Mouse (Mus musculus) thymus, postnatal 10 days (tissue): ENCODE results near the gene Kank2.
A peak's percentile ranks its signal among the peaks of the same experiment; 100 is the strongest.
"Not testable (repeated sequence)": the region's sequence is repeated elsewhere in the genome, so short reads cannot be mapped to it uniquely, and the experiment has no call there.

ENCODE experiments used
- DNase-seq, 2 experiments: peaks; one replicate each; pipeline ENCODE4 v3.0.0; 2021; ENCODE audit warnings: low spot score in 2 of 2

The Kank2 gene

DNA sequence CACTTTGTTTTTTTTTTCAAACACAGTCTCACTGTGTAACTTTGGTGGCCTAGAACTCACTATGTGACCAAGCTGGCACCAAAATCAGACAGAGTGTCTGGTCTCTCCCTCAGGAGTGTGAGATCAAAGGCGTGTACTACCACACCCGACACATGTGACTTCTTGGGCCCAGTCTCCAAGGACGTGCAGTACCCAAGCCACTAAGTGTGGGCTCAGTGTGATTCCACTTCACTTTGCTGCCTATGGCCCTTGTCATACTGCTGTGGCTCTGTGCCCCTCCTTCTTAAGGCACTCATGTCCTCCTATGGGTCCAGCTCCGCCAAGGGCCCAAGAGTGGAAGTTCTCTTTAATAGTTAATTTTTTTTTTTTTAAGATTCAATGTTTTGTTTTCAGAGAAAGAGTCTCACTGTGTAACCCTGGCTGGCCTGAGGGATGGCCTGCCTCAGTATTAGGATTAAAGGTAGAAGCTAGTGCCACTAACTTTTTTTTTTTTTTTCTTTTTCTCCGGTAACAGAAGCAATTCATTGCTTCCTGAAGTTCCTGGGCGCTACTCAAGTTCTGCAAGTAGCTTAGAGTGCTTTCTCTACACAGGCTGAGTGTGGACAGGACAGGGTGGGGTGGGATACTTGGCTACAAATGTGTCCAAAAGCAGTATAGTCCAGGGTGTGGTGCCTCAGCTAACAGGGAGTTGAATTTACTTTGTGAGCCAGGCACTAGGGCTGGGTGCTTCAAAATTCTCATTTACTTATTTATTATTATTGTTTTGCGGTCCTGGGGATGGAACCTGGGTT lies 13.8 kb downstream of the Kank2 start:
- DNase-seq = no peak

- no peak for DNase-seq
Measured at GRCm38 (mm10) chr9:21781657-21782468, 16.7 kb downstream of the Kank2 start.

DNA sequence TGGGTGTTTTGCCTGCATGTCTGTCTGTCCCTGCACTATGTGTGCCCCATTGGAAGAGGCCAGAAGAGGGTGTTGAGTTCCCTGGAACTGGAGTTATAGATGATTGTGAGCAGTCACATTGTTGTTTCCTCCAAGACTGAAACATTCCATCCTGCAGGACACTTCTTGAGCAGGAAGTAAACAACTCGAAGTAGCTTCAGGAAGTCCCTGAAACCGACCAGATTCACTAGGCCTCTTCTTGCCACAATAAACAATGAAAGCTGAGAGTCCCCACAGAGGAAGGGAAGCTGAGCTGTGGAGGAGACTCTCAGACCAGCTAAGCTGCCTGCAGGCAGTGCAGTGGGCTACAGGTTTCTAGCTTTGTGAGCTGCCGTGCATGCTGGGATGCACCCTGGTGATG lies 20.8 kb downstream of the Kank2 start:
- DNase-seq = no peak

DNA sequence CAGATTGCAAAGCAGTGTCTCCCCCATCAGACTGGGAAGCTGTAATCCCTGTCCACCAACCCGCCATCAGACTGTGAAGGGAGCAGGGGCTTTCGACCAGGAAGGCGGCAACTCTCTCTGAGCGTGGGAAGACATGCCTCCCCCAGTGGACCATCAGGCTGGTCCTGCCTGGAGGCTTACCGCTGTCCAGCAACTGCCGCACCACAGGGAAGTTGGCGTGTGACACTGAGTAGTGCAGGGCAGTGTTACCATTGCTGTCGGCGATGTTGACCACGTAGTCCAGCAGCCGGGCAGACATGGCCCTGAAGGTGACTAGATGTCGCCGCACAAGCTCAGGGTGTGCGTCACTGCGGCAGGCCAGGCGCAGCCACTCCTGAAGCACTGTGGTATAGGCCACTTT lies 24.2 kb downstream of the Kank2 start:
- no peak for DNase-seq

DNA sequence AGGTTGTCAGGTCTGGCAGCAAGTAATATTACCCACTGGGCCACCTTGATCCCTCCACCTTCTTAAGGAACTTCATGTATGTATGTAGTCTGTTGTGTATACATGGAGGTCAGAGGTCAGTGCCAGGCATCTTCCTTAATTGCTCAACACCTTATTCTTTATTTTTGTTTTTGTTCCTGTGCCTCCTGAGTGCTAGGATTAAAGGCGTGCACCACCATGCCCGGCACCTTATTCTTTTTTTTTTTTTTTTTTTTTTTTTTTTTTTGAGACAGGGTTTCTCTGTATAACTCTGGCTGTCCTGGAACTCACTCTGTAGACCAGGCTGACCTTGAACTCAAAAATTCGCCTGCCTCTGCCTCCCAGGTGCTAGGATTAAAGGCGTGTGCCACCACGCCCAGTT lies 25.1 kb downstream of the Kank2 start:
- not testable (repeated sequence) for DNase-seq

DNA sequence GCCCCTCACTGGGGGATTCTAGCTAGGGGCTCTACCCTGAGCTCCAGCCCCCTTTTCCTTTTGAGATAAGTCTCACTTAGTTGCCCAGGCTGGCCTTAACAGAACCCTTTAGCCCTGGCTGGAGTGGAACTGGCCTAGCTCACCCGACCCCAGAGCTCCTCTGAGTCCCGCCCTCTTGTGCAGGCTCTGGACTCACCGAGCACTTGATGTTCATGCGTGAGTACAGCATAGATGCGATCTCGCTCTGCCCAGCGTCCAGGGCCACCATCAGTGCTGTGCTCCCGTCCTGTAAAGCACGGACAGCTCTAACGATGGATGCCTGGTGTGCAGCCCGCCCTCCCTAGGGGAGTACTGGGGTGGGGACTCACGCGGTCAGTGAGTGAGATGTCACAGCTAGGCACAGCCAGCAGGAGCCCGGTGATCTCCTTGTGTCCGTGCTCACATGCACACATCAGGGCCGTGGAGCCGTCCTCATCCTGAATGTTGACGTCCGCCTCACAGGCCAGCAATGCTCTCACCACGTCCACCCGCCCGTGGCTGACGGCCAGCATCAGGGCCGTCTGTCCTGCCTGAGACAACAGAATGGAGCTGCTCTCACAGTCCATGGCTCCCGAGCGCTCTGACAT lies 28.9 kb downstream of the Kank2 start:
- no peak for DNase-seq

DNA sequence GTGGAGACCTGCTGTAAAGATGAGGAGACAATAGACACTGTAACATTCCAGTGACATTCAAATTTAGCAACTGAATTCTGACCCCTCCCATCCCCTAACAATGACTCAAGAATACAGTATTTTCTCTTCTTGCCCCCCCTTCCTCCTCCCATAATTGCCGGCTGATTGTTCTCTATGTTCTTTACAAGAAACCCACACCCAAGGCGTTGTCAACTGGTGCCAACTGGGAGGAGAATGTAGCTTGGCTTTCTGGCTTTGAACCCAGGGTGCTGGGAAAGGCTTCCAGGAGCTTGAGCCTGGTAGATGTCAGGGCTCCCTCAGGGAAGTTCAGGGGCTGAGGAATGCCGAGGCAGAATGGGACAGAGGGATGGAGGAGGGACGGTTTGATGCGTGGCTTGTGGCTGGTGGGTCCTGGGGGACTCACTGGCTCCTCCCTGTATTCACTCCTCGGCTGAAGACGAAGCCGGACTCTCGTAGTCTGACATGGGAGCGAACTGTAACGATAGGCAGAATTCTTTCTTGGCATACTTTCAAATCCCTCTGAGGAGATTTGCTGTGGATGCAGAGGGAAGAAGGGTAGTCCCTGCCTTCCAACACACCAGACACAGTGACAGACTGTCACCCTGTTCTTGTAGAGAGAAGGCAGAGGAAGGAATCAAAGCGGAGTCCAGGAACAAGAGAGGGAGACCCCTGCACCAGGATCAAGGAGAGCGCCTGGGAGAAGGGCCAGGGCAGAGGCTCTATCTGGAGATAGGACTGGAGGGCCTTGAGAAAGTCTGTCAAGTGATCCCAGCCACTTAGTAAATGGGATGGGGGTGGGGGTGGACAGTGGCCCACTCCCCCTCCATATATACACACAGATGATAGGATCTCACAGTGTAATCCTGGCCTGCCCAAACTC lies 29.8 kb downstream of the Kank2 start:
- DNase-seq = no peak

GRCm38 (mm10) chr9:21767896-21768295 lies 30.6 kb downstream of the Kank2 start:
- no peak for DNase-seq

DNA sequence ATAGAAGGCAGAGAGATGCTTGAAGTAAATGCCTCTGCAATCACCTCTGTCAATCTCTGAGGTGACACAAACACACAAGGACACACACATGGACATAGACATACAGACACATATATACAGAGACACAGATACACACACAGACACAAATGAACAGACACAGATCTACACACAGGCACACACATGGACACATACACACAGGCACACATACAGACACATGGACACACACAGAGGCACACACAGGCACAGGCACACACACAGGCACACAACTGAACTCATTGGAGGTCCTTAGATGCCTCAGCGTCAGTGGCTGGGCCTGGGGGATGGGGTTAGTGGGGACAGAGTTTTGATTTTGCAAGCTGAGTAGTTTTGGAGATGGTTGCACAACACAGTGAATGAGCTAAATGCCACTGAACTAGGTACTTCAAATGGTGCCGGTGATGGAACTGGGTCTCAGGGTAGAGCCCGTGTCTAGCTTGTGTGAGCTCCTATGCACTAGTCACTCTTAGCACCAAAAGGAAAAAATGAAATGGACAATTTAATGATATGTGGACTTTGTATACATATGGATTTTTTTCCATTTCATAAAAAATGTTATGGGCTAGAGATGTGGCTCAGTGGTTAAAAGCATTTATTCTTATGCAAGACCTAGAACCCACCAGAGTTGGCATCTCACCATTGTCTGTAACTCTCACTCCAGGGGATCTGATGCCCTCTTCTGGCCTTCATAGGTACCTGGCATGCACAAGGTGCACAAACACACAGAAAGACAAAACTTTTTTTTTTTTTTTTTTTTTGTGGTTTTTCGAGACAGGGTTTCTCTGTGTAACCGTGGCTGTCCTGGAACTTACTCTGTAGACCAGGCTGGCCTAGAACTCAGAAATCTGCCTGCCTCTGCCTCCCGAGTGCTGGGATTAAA lies 34.2 kb downstream of the Kank2 start:
- no peak for DNase-seq

DNA sequence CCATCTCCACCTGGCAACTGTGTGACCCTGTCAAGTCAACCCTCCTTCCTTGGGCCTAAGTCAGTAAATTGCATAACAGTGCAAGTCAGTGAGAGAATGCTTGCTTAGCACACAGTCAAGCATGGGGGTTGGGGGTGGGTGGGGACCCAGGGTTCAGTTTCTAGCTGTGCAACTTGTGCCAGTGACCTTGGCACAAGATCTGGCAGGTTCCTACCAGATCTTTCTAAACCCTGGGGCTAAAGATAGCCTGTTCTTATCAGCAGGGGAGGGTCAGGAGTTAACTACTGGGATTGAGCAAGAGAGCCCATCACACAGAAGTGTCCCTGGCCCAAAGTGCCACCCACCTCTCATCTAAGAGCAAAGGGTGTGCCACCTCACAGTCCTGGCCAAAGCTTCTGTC lies 36.4 kb downstream of the Kank2 start:
- DNase-seq = no peak

- DNase-seq = peak; percentile 94 to 96
Measured at GRCm38 (mm10) chr9:21760155-21761088, 38.1 kb downstream of the Kank2 start, which contains the start of gene Spc24. Gene Spc24, minus strand, starts transcription at chr9:21760303.

- DNase-seq = no peak
Measured at GRCm38 (mm10) chr9:21759718-21760117, 38.8 kb downstream of the Kank2 start.

DNA sequence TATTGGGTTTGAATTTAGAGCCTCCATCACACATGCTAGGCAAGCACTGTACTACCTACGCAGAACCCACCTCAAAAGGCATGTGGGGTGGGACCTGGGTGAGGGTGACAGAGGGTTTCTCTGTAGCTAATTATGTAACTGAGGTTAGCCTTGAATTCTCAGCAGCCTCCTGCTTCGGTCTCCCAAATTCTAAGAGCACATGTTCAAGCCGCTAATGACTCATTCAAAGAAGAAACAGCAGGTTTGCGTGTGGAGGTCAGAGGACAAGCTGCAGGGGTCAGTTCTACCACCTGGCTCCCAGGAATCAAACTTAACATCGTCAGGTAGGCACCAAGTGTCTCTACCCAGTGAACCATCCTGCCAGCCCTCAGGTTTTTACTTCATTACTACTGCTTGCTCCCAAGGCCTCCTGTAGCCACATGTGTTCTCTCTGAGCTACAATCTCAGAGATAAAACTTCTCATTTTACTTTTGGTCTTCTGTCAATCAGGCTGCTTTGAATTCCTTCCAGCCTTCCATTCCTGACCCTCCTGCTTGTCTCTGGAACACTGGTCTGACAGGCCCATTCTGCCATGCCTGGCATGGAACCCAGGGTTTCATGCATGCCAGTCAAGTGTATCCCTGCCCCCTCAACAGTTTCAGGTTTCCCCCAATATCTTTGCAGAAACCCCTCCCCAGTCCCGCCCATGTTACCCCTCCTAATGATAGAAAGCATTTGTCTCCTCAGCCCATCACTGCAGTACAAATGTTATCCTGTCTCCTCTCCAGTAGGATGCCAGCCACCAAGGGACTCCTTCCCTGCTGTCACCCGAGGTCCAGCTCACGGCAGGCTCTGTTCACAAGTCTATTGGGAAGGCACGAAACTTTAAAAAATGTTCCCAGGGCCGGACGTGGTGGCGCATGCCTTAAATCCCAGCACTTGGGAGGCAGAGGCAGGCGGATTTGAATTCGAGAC lies 39.7 kb downstream of the Kank2 start:
- no peak for DNase-seq

- DNase-seq = no peak
Measured at GRCm38 (mm10) chr9:21754516-21755321, 43.8 kb downstream of the Kank2 start.

DNA sequence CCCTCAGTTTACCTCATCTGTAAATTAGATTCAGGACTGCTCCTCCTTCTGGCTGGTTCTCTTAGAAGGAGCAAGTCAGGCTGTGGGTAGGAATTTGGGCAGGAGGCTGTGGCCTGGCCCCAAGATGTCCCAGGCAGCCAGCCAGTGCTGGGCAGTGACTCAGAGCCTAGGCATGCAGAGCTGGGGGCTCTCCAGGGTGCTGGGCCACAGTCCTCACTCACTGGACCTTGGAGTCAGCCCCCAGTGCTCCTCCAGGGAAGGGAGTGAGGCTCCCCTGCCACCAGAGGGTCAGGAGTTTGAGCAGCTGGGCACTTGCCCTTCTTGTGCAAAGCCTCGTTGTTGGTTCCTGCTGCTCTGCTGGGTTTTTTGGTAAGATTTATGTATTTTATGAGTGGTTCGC lies 44.5 kb downstream of the Kank2 start:
- no peak for DNase-seq

DNA sequence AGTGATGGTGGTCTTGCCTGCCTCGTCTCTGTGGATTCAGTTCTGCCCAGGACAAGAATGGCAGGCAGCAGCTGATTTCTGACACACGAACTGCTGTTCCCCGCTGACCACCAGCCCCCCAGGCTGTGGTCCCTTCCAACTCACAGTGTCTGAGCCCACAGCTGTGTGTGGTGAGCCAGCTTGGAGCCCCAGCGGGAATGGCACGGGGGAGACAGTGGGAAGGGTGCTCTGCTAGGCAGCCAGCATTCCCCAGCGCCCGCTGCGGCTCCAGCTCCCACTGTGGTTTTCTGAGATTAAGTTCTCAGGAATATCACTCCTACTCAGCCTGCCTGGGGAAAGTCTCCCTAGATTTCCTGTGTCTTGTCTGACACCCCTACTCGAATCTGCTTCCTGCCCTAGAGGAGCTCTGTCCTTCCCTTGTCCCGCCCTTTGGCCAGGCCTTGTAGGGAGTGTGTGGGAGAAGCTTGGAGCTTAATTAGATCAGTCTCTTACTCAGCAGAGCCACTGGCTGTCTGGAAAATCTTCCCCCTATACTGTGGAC lies 46.2 kb downstream of the Kank2 start:
- no peak for DNase-seq

DNA sequence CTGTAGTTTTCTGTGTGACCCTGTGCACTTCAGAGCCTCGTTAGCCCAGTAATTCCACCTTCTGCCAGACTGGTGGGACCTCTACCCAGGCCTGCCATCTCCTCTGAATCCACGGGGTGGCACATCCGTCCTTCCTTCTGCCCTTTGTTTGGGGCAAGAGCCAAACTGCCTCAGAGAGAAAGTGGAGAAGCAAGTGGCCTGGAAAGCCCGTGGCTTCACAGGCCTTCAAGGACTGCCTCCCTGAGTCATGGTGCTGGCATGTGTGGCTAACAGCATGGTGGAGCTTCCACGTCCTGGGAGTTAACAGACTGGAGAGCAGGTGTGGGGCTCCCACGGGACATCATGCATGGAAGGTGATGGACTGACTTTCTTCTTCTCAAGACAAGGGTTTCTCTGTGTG lies 47.2 kb downstream of the Kank2 start:
- DNase-seq = no peak
